Mouse (Mus musculus): ENCODE results near the gene Shkbp1. TPM values are rescaled to one million over a fixed set of nuclear protein-coding genes. Genes with fewer than 3 reads are reported as not detected.

Shkbp1 gene
- total RNA-seq, 2 experiments from 2014 or later, result 21.7 to 31.2 TPM

GRCm38 (mm10) chr7:27369111-27369510 lies 13.3 kb upstream of the Shkbp1 start:
- intact Hi-C loops (cut with DNase I), result no loop called here
- no peak for DNase-seq (ENCODE audit: low spot score in 2 of 2)

- intact Hi-C loops (cut with DNase I), result no loop called here
- DNase-seq (ENCODE audit: low spot score in 2 of 2), result no peak
Observed at GRCm38 (mm10) chr7:27367976-27368375, 12.2 kb upstream of the Shkbp1 start.

GRCm38 (mm10) chr7:27366082-27366844 lies 10.4 kb upstream of the Shkbp1 start:
- DNase-seq (ENCODE audit: low spot score in 2 of 2), result peak; percentile 50 to 58
- intact Hi-C loops (cut with DNase I), result no loop called here

GRCm38 (mm10) chr7:27364379-27364778 lies 8.6 kb upstream of the Shkbp1 start:
- DNase-seq (ENCODE audit: low spot score in 2 of 2), result no peak
- intact Hi-C loops (cut with DNase I), result no loop called here

- intact Hi-C loops (cut with DNase I), result no loop called here
- DNase-seq (ENCODE audit: low spot score in 2 of 2), result peak; percentile 98 to 99
Observed at GRCm38 (mm10) chr7:27361283-27361946, 5.6 kb upstream of the Shkbp1 start.

GRCm38 (mm10) chr7:27360749-27361148 lies 4.9 kb upstream of the Shkbp1 start:
- intact Hi-C loops (cut with DNase I), result no loop called here
- no peak for DNase-seq (ENCODE audit: low spot score in 2 of 2)

- no peak for DNase-seq (ENCODE audit: low spot score in 2 of 2)
- intact Hi-C loops (cut with DNase I), result no loop called here
Observed at GRCm38 (mm10) chr7:27359706-27360358, 4.0 kb upstream of the Shkbp1 start.

- intact Hi-C loops (cut with DNase I), result no loop called here
- DNase-seq (ENCODE audit: low spot score in 2 of 2), result no peak
Observed at GRCm38 (mm10) chr7:27359162-27359561, 3.3 kb upstream of the Shkbp1 start.

GRCm38 (mm10) chr7:27357595-27357978 lies 1.8 kb upstream of the Shkbp1 start:
- DNase-seq (ENCODE audit: low spot score in 2 of 2), result no peak
- intact Hi-C loops (cut with DNase I), result no loop called here

- intact Hi-C loops (cut with DNase I), result no loop called here
- no peak for DNase-seq (ENCODE audit: low spot score in 2 of 2)
Observed at GRCm38 (mm10) chr7:27356861-27357594, 1.2 kb upstream of the Shkbp1 start, which contains the start of gene Gm20479. Gene Gm20479, minus strand, starts transcription at chr7:27357419.

GRCm38 (mm10) chr7:27356248-27356647 lies 429 bp upstream of the Shkbp1 start:
- intact Hi-C loops (cut with DNase I), result no loop called here
- DNase-seq (ENCODE audit: low spot score in 2 of 2), result no peak

GRCm38 (mm10) chr7:27355261-27355660 lies 558 bp downstream of the Shkbp1 start:
- DNase-seq (ENCODE audit: low spot score in 2 of 2), result no peak
- intact Hi-C loops (cut with DNase I), result loop anchor here (2.0 kb wide), 1 partner anchor 14 kb away; no protein-coding TSS in a partner anchor

- intact Hi-C loops (cut with DNase I), result loop anchor here (2.0 kb wide), 1 partner anchor 14 kb away; no protein-coding TSS in a partner anchor
Observed at GRCm38 (mm10) chr7:27354783-27355182, 1.0 kb downstream of the Shkbp1 start.

GRCm38 (mm10) chr7:27354144-27354543 lies 1.7 kb downstream of the Shkbp1 start:
- intact Hi-C loops (cut with DNase I), result loop anchor here (2.0 kb wide), 1 partner anchor 13 kb away; no protein-coding TSS in a partner anchor
- no peak for DNase-seq (ENCODE audit: low spot score in 2 of 2)

More at GRCm38 (mm10) chr7:27354783-27355182, 1.0 kb downstream of the Shkbp1 start:
- no peak for DNase-seq (ENCODE audit: low spot score in 2 of 2)

- DNase-seq (ENCODE audit: low spot score in 2 of 2), result no peak
- intact Hi-C loops (cut with DNase I), result no loop called here
Observed at GRCm38 (mm10) chr7:27345444-27345843, 10.4 kb downstream of the Shkbp1 start.

GRCm38 (mm10) chr7:27342595-27342994 lies 13.2 kb downstream of the Shkbp1 start:
- intact Hi-C loops (cut with DNase I), result no loop called here
- DNase-seq (ENCODE audit: low spot score in 2 of 2), result no peak

GRCm38 (mm10) chr7:27339519-27339918 lies 16.3 kb downstream of the Shkbp1 start:
- intact Hi-C loops (cut with DNase I), result loop anchor here (1.0 to 5.0 kb wide), 5 partner anchors 57 to 188 kb away; partner anchors contain the start of genes Blvrb, Sertad1 and Sptbn4

GRCm38 (mm10) chr7:27339114-27339513 lies 16.7 kb downstream of the Shkbp1 start:
- peak in 1 of 2 experiments; percentile 78 for DNase-seq (ENCODE audit: low spot score in 2 of 2)
- intact Hi-C loops (cut with DNase I), result loop anchor here (1.0 to 5.0 kb wide), 5 partner anchors 57 to 188 kb away; partner anchors contain the start of genes Blvrb, Sertad1 and Sptbn4

More at GRCm38 (mm10) chr7:27339519-27339918, 16.3 kb downstream of the Shkbp1 start:
- peak; percentile 77 to 88 for DNase-seq (ENCODE audit: low spot score in 2 of 2)

- no peak for DNase-seq (ENCODE audit: low spot score in 2 of 2)
- intact Hi-C loops (cut with DNase I), result loop anchor here (5.0 kb wide), 4 partner anchors 110 to 190 kb away; partner anchors contain the start of genes Blvrb, Sertad1 and Sptbn4
Observed at GRCm38 (mm10) chr7:27337175-27337853, 18.5 kb downstream of the Shkbp1 start, which contains the start of gene Ltbp4. Gene Ltbp4, minus strand, starts transcription at chr7:27337692.

Data from left cerebral cortex, postnatal 25 days (tissue).